Mouse (Mus musculus) kidney, adult 2 months (tissue): ENCODE measurements around the gene Zfp618.

Experiments
- CTCF ChIP-seq: fragments of 200-500 bp; conservative IDR thresholded peaks from 2 replicates; pipeline ENCODE4 v1.5.1; 2011; ENCODE audit warnings: low read depth, mild to moderate bottlenecking, control low read depth, low read length, moderate library complexity, mixed read lengths; ENCODE audit not compliant: insufficient read depth, insufficient read length
- POLR2A ChIP-seq: fragments of 200-500 bp; IDR thresholded peaks from one replicate; pipeline ENCODE4 v1.6.1; 2011; ENCODE audit warnings: low read depth, low read length, control low read depth

DNA sequence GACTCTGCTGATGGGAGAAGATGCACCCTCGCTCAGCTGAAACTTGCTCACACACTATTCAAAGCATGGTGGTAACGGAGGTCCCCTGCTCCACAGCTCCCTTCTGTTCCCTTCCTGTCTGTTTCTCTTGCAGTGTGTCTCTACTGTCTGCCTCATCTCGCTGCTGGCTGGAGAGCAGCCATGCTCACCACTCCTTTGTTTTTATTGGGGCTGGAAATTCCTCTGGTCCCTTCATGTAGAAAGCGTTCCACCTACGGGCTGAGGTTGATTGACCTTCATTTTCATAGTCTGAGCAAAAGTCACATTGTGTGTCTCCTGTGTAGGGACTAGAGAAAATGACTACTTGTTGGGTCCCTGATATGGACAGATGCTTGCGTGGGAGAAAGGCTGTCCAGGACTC lies 102.4 kb downstream of the Zfp618 start:
- TF ChIP-seq CTCF (no peak), POLR2A (no peak)
